Mouse (Mus musculus) ES-Bruce4 (cell line): ENCODE results near the gene Arid1b.

Source experiments
- CTCF ChIP-seq: IDR thresholded peaks from one replicate; pipeline ENCODE4 v1.8.1; 2011; ENCODE audit warnings: low read depth, low read length
- EP300 ChIP-seq: IDR thresholded peaks from 2 replicates; pipeline ENCODE4 v1.6.1; 2011; ENCODE audit warnings: low read depth, low read length; ENCODE audit not compliant: insufficient read depth
- POLR2A ChIP-seq: IDR thresholded peaks from one replicate; pipeline ENCODE4 v1.8.1; 2011; ENCODE audit warnings: low read length; ENCODE audit not compliant: insufficient read depth

DNA sequence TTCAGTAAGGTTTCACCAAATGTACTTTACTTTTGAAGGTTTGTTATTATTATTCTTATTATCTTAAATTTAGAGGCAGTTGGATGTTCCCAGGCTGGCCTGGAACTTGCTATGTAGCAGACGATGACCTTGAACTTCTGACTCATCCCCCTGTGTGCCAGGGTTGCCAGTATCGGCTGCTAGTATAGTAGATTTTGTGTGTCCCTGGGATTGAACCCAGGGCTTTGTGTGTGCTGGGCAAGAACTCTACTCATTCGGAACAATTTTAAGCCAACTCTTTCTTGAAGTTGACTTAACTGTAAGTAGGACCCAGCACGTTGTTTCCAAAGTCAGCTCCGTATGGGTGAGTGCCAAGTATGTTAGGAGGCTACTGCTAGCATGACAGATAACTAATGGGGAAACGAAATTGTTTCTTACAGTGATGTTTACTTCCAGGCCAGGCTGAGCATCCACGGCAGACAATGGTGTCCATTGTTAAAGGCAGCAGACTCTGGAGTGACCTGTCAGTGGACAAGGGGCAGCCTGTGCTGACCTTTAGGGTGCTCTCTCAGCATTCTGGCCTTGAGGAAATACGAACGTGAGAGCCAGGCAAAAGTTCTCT lies 7.5 kb downstream of the Arid1b start:
- TF ChIP-seq POLR2A (no peak), CTCF (no peak), EP300 (no peak)
